Mouse (Mus musculus): ENCODE results near the gene Folr1.

DNA sequence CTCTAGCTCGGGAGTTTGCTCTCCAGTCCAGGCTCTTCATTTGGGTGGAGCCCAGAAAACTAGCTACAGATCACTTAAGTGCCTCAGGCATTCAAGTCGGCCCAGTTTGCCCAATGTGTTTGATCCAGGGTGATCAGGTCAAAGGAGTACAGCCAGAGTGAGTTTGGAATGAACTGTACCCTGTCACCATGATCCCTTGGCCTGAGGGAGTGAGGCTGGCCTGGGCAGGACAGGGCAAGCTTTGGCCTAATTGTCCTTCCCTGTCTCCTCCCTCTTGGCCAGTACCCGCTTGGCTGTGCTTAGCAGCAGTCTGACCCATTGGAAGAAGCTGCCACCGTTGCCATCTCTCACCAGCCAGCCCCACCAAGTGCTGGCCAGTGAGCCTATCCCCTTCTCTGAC, 39.5 kb upstream of the Folr1 start:
- TF ChIP-seq CTCF (IDR thresholded peaks at IDR 0.05; ENCODE audit: borderline replicate concordance, insufficient read depth, low read length) = no peak
- TF ChIP-seq POLR2A (IDR thresholded peaks at IDR 0.05; ENCODE audit: low read depth, low read length) = no peak

All from embryonic fibroblast, embryonic 13.5 days (primary cell).